Mouse (Mus musculus) myocyte (in vitro differentiated cells): ENCODE results near the gene Slc16a14. TPM values are rescaled to one million over a fixed set of nuclear protein-coding genes. Genes with fewer than 3 reads are reported as not detected.
A peak's percentile ranks its signal among the peaks of the same experiment; 100 is the strongest.

Experiments
- H3K27me3 ChIP-seq: one replicate; pipeline ENCODE4 v1.6.1; 2011; ENCODE audit not compliant: control insufficient read depth, insufficient read depth, insufficient read length
- H3K36me3 ChIP-seq: one replicate; pipeline ENCODE4 v1.6.1; 2011; ENCODE audit not compliant: control insufficient read depth, insufficient read depth
- H3K4me2 ChIP-seq: one replicate; pipeline ENCODE4 v1.6.1; 2011; ENCODE audit warnings: low read depth, control low read depth
- H3K4me3 ChIP-seq: one replicate; pipeline ENCODE4 v1.5.1; 2011; ENCODE audit warnings: mild to moderate bottlenecking, control low read depth, moderate library complexity
- H3K79me2 ChIP-seq: one replicate; pipeline ENCODE4 v1.6.1; 2011; ENCODE audit not compliant: control insufficient read depth, insufficient read depth
- H3ac ChIP-seq: one replicate; pipeline ENCODE4 v1.6.1; 2011; ENCODE audit not compliant: control insufficient read depth, insufficient read length
- CEBPB ChIP-seq: IDR thresholded peaks from 2 replicates; pipeline ENCODE4 v1.6.1; 2011; ENCODE audit warnings: mild to moderate bottlenecking, moderate library complexity; ENCODE audit not compliant: poor library complexity, insufficient read depth, severe bottlenecking
- E2F4 ChIP-seq: IDR thresholded peaks from one replicate; pipeline ENCODE4 v1.6.1; 2011; ENCODE audit warnings: mild to moderate bottlenecking, control low read depth, moderate library complexity; ENCODE audit not compliant: insufficient read depth
- MAX ChIP-seq: IDR thresholded peaks from one replicate; pipeline ENCODE4 v1.6.1; 2011; ENCODE audit warnings: low read depth, mild to moderate bottlenecking, control low read depth
- MYOD1 ChIP-seq, 3 experiments: IDR thresholded peaks; one replicate each; pipeline ENCODE4 v1.6.1; 2011; ENCODE audit warnings: control low read depth in 2 of 3, low read depth in 2 of 3, mild to moderate bottlenecking in 2 of 3, moderate library complexity in 1 of 3; ENCODE audit not compliant: insufficient read length in 2 of 3, control insufficient read depth in 1 of 3
- MYOG ChIP-seq, 3 experiments: IDR thresholded peaks; one replicate each; pipeline ENCODE4 v1.6.1; 2011; ENCODE audit warnings: control low read depth in 2 of 3, low read depth in 2 of 3, mild to moderate bottlenecking in 2 of 3; ENCODE audit not compliant: insufficient read length in 2 of 3, control insufficient read depth in 1 of 3, insufficient read depth in 1 of 3
- POLR2A ChIP-seq: IDR thresholded peaks from one replicate; pipeline ENCODE4 v1.6.1; 2011; ENCODE audit warnings: low read depth, mild to moderate bottlenecking, control low read depth, moderate library complexity; ENCODE audit not compliant: insufficient read length
- POLR2AphosphoS2 ChIP-seq: IDR thresholded peaks from one replicate; pipeline ENCODE4 v1.6.1; 2011; ENCODE audit warnings: low read depth, control low read depth; ENCODE audit not compliant: insufficient read length
- REST ChIP-seq: IDR thresholded peaks from one replicate; pipeline ENCODE4 v1.6.1; 2011; ENCODE audit warnings: mild to moderate bottlenecking, control low read depth, moderate library complexity; ENCODE audit not compliant: insufficient read depth, insufficient read length
- SRF ChIP-seq: IDR thresholded peaks from one replicate; pipeline ENCODE4 v1.6.1; 2011; ENCODE audit warnings: low read depth; ENCODE audit not compliant: control insufficient read depth, insufficient read length
- TCF12 ChIP-seq: IDR thresholded peaks from one replicate; pipeline ENCODE4 v1.6.1; 2011; ENCODE audit warnings: mild to moderate bottlenecking, control low read depth; ENCODE audit not compliant: poor library complexity, insufficient read depth, severe bottlenecking
- TCF3 ChIP-seq: IDR thresholded peaks from one replicate; pipeline ENCODE4 v1.6.1; 2011; ENCODE audit warnings: low read depth, control low read depth; ENCODE audit not compliant: insufficient read length
- USF1 ChIP-seq: IDR thresholded peaks from one replicate; pipeline ENCODE4 v1.6.1; 2011; ENCODE audit warnings: low read depth, mild to moderate bottlenecking, control low read depth, moderate library complexity
- polyA plus RNA-seq: library from polyadenylated mRNA; unstranded; fragments of >200 nt; fragmentation: generic; extraction: Trizol; gene quantifications from one replicate; pipeline ENCODE4 v1.2.1, GENCODE M21; 2012; ENCODE audit warnings: missing spikeins

Gene Slc16a14
- polyA plus RNA-seq, 1 experiment: 0.46 TPM

DNA sequence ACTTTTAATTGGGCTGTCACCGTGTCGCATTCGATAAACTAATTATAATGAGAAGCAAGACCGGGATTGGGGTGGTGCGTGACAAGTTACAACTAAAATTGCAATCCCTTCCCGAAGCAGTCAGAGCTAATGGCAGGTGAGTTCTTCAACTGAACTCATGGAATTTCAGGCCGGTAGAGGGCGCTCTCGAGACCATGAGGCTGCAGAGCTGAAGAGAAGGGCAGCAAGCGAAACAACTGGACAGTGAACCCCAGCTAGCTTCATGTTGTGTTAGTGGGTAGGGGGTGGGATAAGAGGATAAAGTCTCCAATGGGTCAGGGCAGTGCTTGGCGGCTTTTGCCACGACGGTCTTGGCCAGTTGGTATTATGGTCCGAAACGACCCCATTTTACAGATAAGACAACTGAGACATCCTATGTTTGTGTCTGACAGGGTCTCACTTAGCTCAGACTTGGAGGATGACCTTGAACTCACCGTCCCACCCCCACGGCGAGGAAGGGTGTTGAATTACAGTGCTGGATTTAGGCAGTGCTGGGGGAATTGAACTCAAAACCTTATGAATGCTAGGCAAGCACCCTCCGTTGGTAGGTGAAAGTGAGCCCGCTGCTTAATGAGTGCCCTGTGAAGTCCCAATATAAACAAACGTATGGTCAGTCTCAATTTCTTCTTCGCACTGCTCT lies 1.3 kb downstream of the Slc16a14 start:
- Histone ChIP-seq H3K79me2 (no peaks in the 10 kb centered on the region), H3K27me3 (peaks cover 8% of the 10 kb centered on the region), H3K4me3 (peak overlapping the region; percentile 36), H3ac (no peak overlapping the region), H3K4me2 (peak overlapping the region; percentile 91), H3K36me3 (no peaks in the 10 kb centered on the region)
- TF ChIP-seq USF1: no peak
- no peak for TF ChIP-seq MYOD1 (IDR thresholded peaks at IDR 0.05; ENCODE audit: control insufficient read depth in 1 of 3, insufficient read length in 2 of 3, low read depth in 2 of 3)
- TF ChIP-seq POLR2AphosphoS2: no peak
- TF ChIP-seq SRF: no peak
- TF ChIP-seq CEBPB: no peak
- TF ChIP-seq MAX: no peak
- TF ChIP-seq POLR2A: no peak
- TF ChIP-seq MYOG (IDR thresholded peaks at IDR 0.05; ENCODE audit: control insufficient read depth in 1 of 3, insufficient read depth in 1 of 3, insufficient read length in 2 of 3, low read depth in 2 of 3): no peak
- TF ChIP-seq TCF12: no peak
- no peak for TF ChIP-seq E2F4
- TF ChIP-seq TCF3: no peak
- no peak for TF ChIP-seq REST

DNA sequence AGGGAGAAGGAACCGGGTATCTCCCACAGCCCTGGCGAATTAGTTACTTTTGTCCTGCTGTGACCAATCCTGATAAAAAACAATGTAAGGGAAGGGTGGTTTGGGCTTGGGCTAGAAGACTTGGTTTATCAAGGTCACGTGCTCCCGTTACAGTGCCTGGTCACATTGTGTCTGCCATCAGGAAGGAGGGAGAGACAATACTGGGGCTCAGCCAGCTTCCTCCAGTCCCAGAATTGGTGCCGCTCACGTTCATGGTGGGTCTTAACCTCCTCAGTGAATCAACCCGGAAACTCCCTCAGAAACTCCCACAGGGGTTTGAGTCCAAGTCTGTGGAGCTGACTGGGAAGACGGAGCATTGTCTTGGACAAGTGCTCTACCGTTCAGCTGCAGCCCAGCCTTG lies 9.3 kb downstream of the Slc16a14 start:
- no peaks in the 10 kb centered on the region for H3K79me2 ChIP-seq
- TF ChIP-seq POLR2AphosphoS2: no peak
- TF ChIP-seq USF1: no peak
- TF ChIP-seq REST: no peak
- no peak for TF ChIP-seq MAX
- TF ChIP-seq SRF: no peak
- TF ChIP-seq POLR2A: no peak
- no peak for TF ChIP-seq CEBPB
- TF ChIP-seq TCF3: no peak
- TF ChIP-seq E2F4: no peak
- TF ChIP-seq MYOD1 (IDR thresholded peaks at IDR 0.05; ENCODE audit: control insufficient read depth in 1 of 3, insufficient read length in 2 of 3, low read depth in 2 of 3): no peak
- H3K36me3 ChIP-seq: no peaks in the 10 kb centered on the region
- H3ac ChIP-seq: no peak overlapping the region
- H3K4me2 ChIP-seq: no peak overlapping the region
- no peak overlapping the region for H3K4me3 ChIP-seq
- H3K27me3 ChIP-seq: no peaks in the 10 kb centered on the region

DNA sequence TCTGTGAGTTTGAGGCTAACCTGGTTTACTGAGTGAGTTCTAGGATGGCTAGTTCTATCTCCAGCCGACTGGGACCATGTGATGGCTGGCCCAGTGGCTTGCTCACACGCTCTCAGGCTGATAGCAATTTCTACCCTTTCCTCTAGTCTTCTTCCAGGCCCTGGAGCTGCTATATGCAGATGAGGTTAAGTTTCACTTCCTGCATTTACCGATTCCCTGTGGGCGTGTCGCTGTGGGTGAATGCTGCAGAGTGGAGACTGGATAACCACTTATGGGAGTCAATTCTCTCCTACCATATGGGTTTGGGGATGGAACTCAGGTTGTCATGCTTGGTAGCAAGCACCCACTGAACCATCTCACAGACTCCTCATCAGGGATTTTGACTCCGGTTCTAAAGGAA lies 10.8 kb downstream of the Slc16a14 start:
- Histone ChIP-seq H3K4me2 (no peak overlapping the region), H3ac (no peak overlapping the region), H3K36me3 (no peaks in the 10 kb centered on the region), H3K79me2 (no peaks in the 10 kb centered on the region), H3K4me3 (no peak overlapping the region), H3K27me3 (no peaks in the 10 kb centered on the region)
- no peak for TF ChIP-seq USF1
- no peak for TF ChIP-seq REST
- no peak for TF ChIP-seq TCF3
- no peak for TF ChIP-seq E2F4
- TF ChIP-seq TCF12: no peak
- no peak for TF ChIP-seq POLR2A
- no peak for TF ChIP-seq POLR2AphosphoS2
- no peak for TF ChIP-seq MYOG (IDR thresholded peaks at IDR 0.05; ENCODE audit: control insufficient read depth in 1 of 3, insufficient read depth in 1 of 3, insufficient read length in 2 of 3, low read depth in 2 of 3)
- no peak for TF ChIP-seq CEBPB
- TF ChIP-seq SRF: no peak
- no peak for TF ChIP-seq MAX
- TF ChIP-seq MYOD1 (IDR thresholded peaks at IDR 0.05; ENCODE audit: control insufficient read depth in 1 of 3, insufficient read length in 2 of 3, low read depth in 2 of 3): no peak

DNA sequence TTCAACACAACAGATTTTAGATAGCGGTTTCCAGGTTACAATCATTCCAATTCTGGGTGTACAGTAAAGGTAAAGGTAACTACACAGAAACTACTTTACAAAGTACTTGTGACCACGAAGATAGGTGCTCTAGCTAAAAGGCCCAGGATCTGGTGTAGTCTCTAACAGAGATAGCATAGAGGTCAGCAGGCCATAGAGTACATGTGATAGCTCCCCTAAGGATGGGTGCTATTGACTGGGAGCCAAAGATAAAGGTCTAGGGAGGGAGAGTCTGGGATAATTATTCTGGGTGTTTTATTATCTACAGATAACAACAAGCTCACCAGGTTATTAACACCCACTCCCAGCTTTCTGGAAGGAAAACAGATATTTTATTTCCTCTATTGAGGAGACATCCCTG lies 11.5 kb downstream of the Slc16a14 start:
- no peaks in the 10 kb centered on the region for H3K79me2 ChIP-seq
- H3ac ChIP-seq: no peak overlapping the region
- no peaks in the 10 kb centered on the region for H3K27me3 ChIP-seq
- no peaks in the 10 kb centered on the region for H3K36me3 ChIP-seq
- no peak overlapping the region for H3K4me2 ChIP-seq
- TF ChIP-seq TCF3: no peak
- TF ChIP-seq POLR2A: no peak
- no peak for TF ChIP-seq MYOG (IDR thresholded peaks at IDR 0.05; ENCODE audit: control insufficient read depth in 1 of 3, insufficient read depth in 1 of 3, insufficient read length in 2 of 3, low read depth in 2 of 3)
- TF ChIP-seq TCF12: no peak
- no peak for TF ChIP-seq MYOD1 (IDR thresholded peaks at IDR 0.05; ENCODE audit: control insufficient read depth in 1 of 3, insufficient read length in 2 of 3, low read depth in 2 of 3)
- TF ChIP-seq USF1: no peak
- TF ChIP-seq REST: no peak
- no peak for TF ChIP-seq CEBPB
- TF ChIP-seq POLR2AphosphoS2: no peak
- TF ChIP-seq SRF: no peak
- no peak for TF ChIP-seq MAX
- TF ChIP-seq E2F4: no peak
- H3K4me3 ChIP-seq: no peak overlapping the region
